Comparison of ENCODE assay signal across 8 mouse cellular contexts in genomic region chr10:60304854-60305628, GRCm38 (mm10). TPM values are rescaled to one million over a fixed set of nuclear protein-coding genes. Genes with fewer than 3 reads are reported as not detected.
DNase-seq lines count a peak whose midpoint lies in the region; ATAC-seq and TF ChIP-seq lines count a peak whose summit lies in the region.

No protein-coding gene starts in this region.

- 63% methylated on average over 15 of the region's 15 CpGs for WGBS in heart, embryonic 12.5 days
- 64% methylated on average over 15 of the region's 15 CpGs for WGBS in kidney, postnatal 0 days
- WGBS in lung, adult 2 months, result 62% methylated on average over 15 of the region's 15 CpGs
- WGBS in thymus, adult 2 months, result 72% methylated on average over 15 of the region's 15 CpGs

- no peaks in the 10 kb centered on the region for H3K27me3 ChIP-seq in ES-Bruce4 (ENCODE audit: control insufficient read depth, insufficient read depth, low read length, poor library complexity, severe bottlenecking)
- no peaks in the 10 kb centered on the region for H3K27me3 ChIP-seq in heart, embryonic 12.5 days (replicated peaks)
- H3K27me3 ChIP-seq in kidney, postnatal 0 days (ENCODE audit: insufficient read depth, low read length), result no peaks in the 10 kb centered on the region
- no peaks in the 10 kb centered on the region for H3K27me3 ChIP-seq in thymus, adult 2 months (ENCODE audit: control insufficient read depth, insufficient read depth, low read length)

- TF ChIP-seq EP300 in ES-Bruce4 (IDR thresholded peaks at IDR 0.05; ENCODE audit: insufficient read depth, low read depth, low read length), result no peak

- TF ChIP-seq CTCF in ES-Bruce4 (IDR thresholded peaks at IDR 0.05; ENCODE audit: low read depth, low read length), result peak; percentile 85
- TF ChIP-seq CTCF in brain, embryonic 14.5 days (IDR thresholded peaks at IDR 0.05; ENCODE audit: borderline replicate concordance, extremely low read depth, insufficient read depth, insufficient read length), result peak; percentile 80
- TF ChIP-seq CTCF in kidney, postnatal 0 days (IDR thresholded peaks at IDR 0.05; ENCODE audit: low read depth), result peak; percentile 96
- TF ChIP-seq CTCF in lung, adult 2 months (IDR thresholded peaks at IDR 0.05; ENCODE audit: insufficient read depth, low read length), result peak; percentile 83
- no peak for TF ChIP-seq CTCF in thymus, adult 2 months (IDR thresholded peaks at IDR 0.05; ENCODE audit: borderline replicate concordance, control insufficient read depth, extremely low read depth, insufficient read depth, low read length, poor library complexity)

- no peak overlapping the region for H3K9ac ChIP-seq in ES-Bruce4 (ENCODE audit: low read depth, poor library complexity, severe bottlenecking)
- no peak overlapping the region for H3K9ac ChIP-seq in heart, embryonic 12.5 days
- H3K9ac ChIP-seq in kidney, postnatal 0 days (ENCODE audit: low read depth, low read length), result no peak overlapping the region

- H3K4me1 ChIP-seq in ES-Bruce4 (ENCODE audit: control insufficient read depth, insufficient read depth, low read length), result no peaks in the 10 kb centered on the region
- H3K4me1 ChIP-seq in heart, embryonic 12.5 days (replicated peaks), result no peaks in the 10 kb centered on the region
- H3K4me1 ChIP-seq in kidney, postnatal 0 days (replicated peaks; ENCODE audit: insufficient read depth, low read length), result no peaks in the 10 kb centered on the region
- H3K4me1 ChIP-seq in lung, adult 2 months (ENCODE audit: control insufficient read depth, insufficient read depth, low read length), result no peaks in the 10 kb centered on the region
- H3K4me1 ChIP-seq in thymus, adult 2 months (replicated peaks; ENCODE audit: control insufficient read depth, insufficient read depth, low read length), result no peaks in the 10 kb centered on the region

- no peaks in the 10 kb centered on the region for H3K9me3 ChIP-seq in ES-Bruce4 (replicated peaks; ENCODE audit: control insufficient read depth, insufficient read depth, low read length, poor library complexity, severe bottlenecking)
- H3K9me3 ChIP-seq in heart, embryonic 12.5 days (replicated peaks), result no peaks in the 10 kb centered on the region
- no peaks in the 10 kb centered on the region for H3K9me3 ChIP-seq in kidney, postnatal 0 days (replicated peaks; ENCODE audit: low read length)

- H3K27ac ChIP-seq in ES-Bruce4 (ENCODE audit: insufficient read depth, low read length), result no peak overlapping the region
- H3K27ac ChIP-seq in heart, embryonic 12.5 days (ENCODE audit: poor library complexity, severe bottlenecking), result no peak overlapping the region
- no peak overlapping the region for H3K27ac ChIP-seq in kidney, postnatal 0 days
- no peak overlapping the region for H3K27ac ChIP-seq in thymus, adult 2 months (ENCODE audit: control insufficient read depth, insufficient read depth, low read length)

- ATAC-seq in erythroid progenitor cell, adult 5-6 weeks (replicated peaks; ENCODE audit: low FRiP score, poor library complexity, severe bottlenecking), result peak; percentile 74
- peak; percentile 56; the same call in 1 of the 2 replicates for ATAC-seq in heart, embryonic 12.5 days (ENCODE audit: insufficient number of reproducible peaks, low FRiP score)
- peak; percentile 68; the same call in 1 of the 2 replicates for ATAC-seq in kidney, postnatal 0 days (replicated peaks; ENCODE audit: low FRiP score, low read depth)
- ATAC-seq in neutrophil, adult 5-6 weeks (ENCODE audit: extremely low read depth, insufficient number of reproducible peaks, low FRiP score, poor library complexity, severe bottlenecking), result peak; percentile 80

- DNase-seq in brain, embryonic 14.5 days (ENCODE audit: low read depth), result peak; percentile 92
- peak; percentile 93 for DNase-seq in kidney, postnatal 0 days (ENCODE audit: low spot score)
- DNase-seq in lung, adult 2 months, result peak; percentile 63
- peak; percentile 74 for DNase-seq in thymus, adult 2 months

- no peak overlapping the region for H3K4me3 ChIP-seq in ES-Bruce4 (ENCODE audit: low read depth, low read length)
- H3K4me3 ChIP-seq in heart, embryonic 12.5 days, result no peak overlapping the region
- H3K4me3 ChIP-seq in kidney, postnatal 0 days (replicated peaks; ENCODE audit: low read depth, low read length), result no peak overlapping the region
- H3K4me3 ChIP-seq in lung, adult 2 months (replicated peaks; ENCODE audit: extremely low read depth, low read depth, low read length), result no peak overlapping the region
- no peak overlapping the region for H3K4me3 ChIP-seq in thymus, adult 2 months (ENCODE audit: control insufficient read depth, insufficient read depth, low read length)

- TF ChIP-seq POLR2A in ES-Bruce4 (IDR thresholded peaks at IDR 0.05; ENCODE audit: insufficient read depth, low read length), result no peak
- TF ChIP-seq POLR2A in brain, embryonic 14.5 days (IDR thresholded peaks at IDR 0.05; ENCODE audit: borderline replicate concordance, extremely low read depth, insufficient read depth, insufficient read length, poor library complexity, severe bottlenecking), result no peak
- no peak for TF ChIP-seq POLR2A in lung, adult 2 months (IDR thresholded peaks at IDR 0.05; ENCODE audit: borderline replicate concordance, extremely low read depth, low read depth, low read length)
- TF ChIP-seq POLR2A in thymus, adult 2 months (IDR thresholded peaks at IDR 0.05; ENCODE audit: control insufficient read depth, extremely low read depth, insufficient read depth, low read length, poor library complexity), result no peak

- H3K4me2 ChIP-seq in heart, embryonic 12.5 days, result no peak overlapping the region
- no peak overlapping the region for H3K4me2 ChIP-seq in kidney, postnatal 0 days (ENCODE audit: low read length)

- peaks cover 12% of the 10 kb centered on the region for H3K36me3 ChIP-seq in ES-Bruce4 (ENCODE audit: control insufficient read depth, insufficient read depth, low read length, poor library complexity, severe bottlenecking)
- peaks cover 35% of the 10 kb centered on the region for H3K36me3 ChIP-seq in heart, embryonic 12.5 days
- H3K36me3 ChIP-seq in kidney, postnatal 0 days (ENCODE audit: insufficient read depth, low read length), result peaks cover 29% of the 10 kb centered on the region
- peaks cover 18% of the 10 kb centered on the region for H3K36me3 ChIP-seq in thymus, adult 2 months (ENCODE audit: control insufficient read depth, insufficient read depth, low read length)

RNA-seq across cellular contexts. Expression of gene Psap, which starts 27.6 kb away (rescaled TPM):
- 218 and 235 TPM in 2 replicates for polyA plus RNA-seq in ES-Bruce4 (2011; ENCODE audit: insufficient read depth, insufficient read length, low read depth, missing spikeins)
- polyA plus RNA-seq in brain, embryonic 14.5 days (2012; rRNA removed), result 626 and 654 TPM in 2 replicates
- total RNA-seq in erythroid progenitor cell, adult 5-6 weeks (2015; ENCODE audit: low replicate concordance), result 293 and 311 TPM in 2 replicates
- 222 and 228 TPM in 2 replicates for total RNA-seq in erythroid progenitor cell, adult 5-6 weeks (2017; ENCODE audit: low replicate concordance)
- 95.6 and 100.0 TPM in 2 replicates for polyA plus RNA-seq in heart, embryonic 12.5 days (2016; fragmentation: Nextera tagmentation; extraction: Ambion mirVana)
- 142 and 160 TPM in 2 replicates for polyA plus RNA-seq in kidney, postnatal 0 days (2015; fragmentation: Nextera tagmentation; extraction: Ambion mirVana)
- 993 and 1,289 TPM in 2 replicates for polyA plus RNA-seq in lung, adult 2 months (2012; rRNA removed)
- total RNA-seq in neutrophil, adult 5-6 weeks (2017), result 675 and 698 TPM in 2 replicates
- polyA plus RNA-seq in thymus, adult 2 months (2012; rRNA removed), result 1,527 and 1,921 TPM in 2 replicates

RNA-seq across cellular contexts. Expression of gene Vsir, which starts 41.6 kb away (rescaled TPM):
- polyA plus RNA-seq in ES-Bruce4 (2011; ENCODE audit: insufficient read depth, insufficient read length, low read depth, missing spikeins), result 2.5 and 4.5 TPM in 2 replicates
- 5.1 and 6.9 TPM in 2 replicates for polyA plus RNA-seq in brain, embryonic 14.5 days (2012; rRNA removed)
- 84.7 and 114 TPM in 2 replicates for total RNA-seq in erythroid progenitor cell, adult 5-6 weeks (2015; ENCODE audit: low replicate concordance)
- 84.7 and 147 TPM in 2 replicates for total RNA-seq in erythroid progenitor cell, adult 5-6 weeks (2017; ENCODE audit: low replicate concordance)
- 1.8 TPM in 2 replicates for polyA plus RNA-seq in heart, embryonic 12.5 days (2016; fragmentation: Nextera tagmentation; extraction: Ambion mirVana)
- 3.4 and 3.7 TPM in 2 replicates for polyA plus RNA-seq in kidney, postnatal 0 days (2015; fragmentation: Nextera tagmentation; extraction: Ambion mirVana)
- polyA plus RNA-seq in lung, adult 2 months (2012; rRNA removed), result 87.9 and 105 TPM in 2 replicates
- total RNA-seq in neutrophil, adult 5-6 weeks (2017), result 440 and 506 TPM in 2 replicates
- polyA plus RNA-seq in thymus, adult 2 months (2012; rRNA removed), result 162 and 166 TPM in 2 replicates

Comparison
In these comparisons a context has a peak if more than half of its experiments do, and no peak if none do; other contexts are left out.
1. RNA of gene Vsir, which starts 41.6 kb away (polyA plus RNA-seq): 162 to 166 TPM in thymus, adult 2 months and 87.9 to 105 TPM in lung, adult 2 months; 5.1 to 6.9 TPM in brain, embryonic 14.5 days, 2.5 to 4.5 TPM in ES-Bruce4, 3.4 to 3.7 TPM in kidney, postnatal 0 days and 1.8 TPM in heart, embryonic 12.5 days; every median in the first group is over 10 times any median in the second.
2. Peak in every context shown above with its lines, with median percentiles within 50 percentile points of each other: DNase-seq and ATAC-seq.